Mouse (Mus musculus): Measurements from ENCODE around the gene Slc13a3. TPM values are rescaled to one million over a fixed set of nuclear protein-coding genes. Genes with fewer than 3 reads are reported as not detected.

Slc13a3 gene
- polyA plus RNA-seq, 1 experiment from 2014 or later: 5.9 TPM

GRCm38 (mm10) chr2:165367868-165368439, 105.1 kb downstream of the Slc13a3 start:
- Histone ChIP-seq H3K9me3 (ENCODE audit: control insufficient read depth, low read length) (no peaks in the 10 kb centered on the region), H3K36me3 (replicated peaks; ENCODE audit: control insufficient read depth, insufficient read depth) (no peaks in the 10 kb centered on the region), H3K4me2 (replicated peaks) (peak overlapping the region; percentile 68), H3K4me1 (replicated peaks; ENCODE audit: control insufficient read depth, insufficient read depth, low read length) (peaks cover 17% of the 10 kb centered on the region), H3K4me3 (replicated peaks; ENCODE audit: low read length) (peak overlapping the region; percentile 57), H3K27me3 (ENCODE audit: control insufficient read depth, insufficient read depth, low read length) (no peaks in the 10 kb centered on the region), H3K9ac (peak overlapping the region; percentile 83), H3K27ac (peak overlapping the region; percentile 84)
- under 1% methylated on average over 13 of the region's 13 CpGs for WGBS
- ATAC-seq (ENCODE audit: low FRiP score) (peak; percentile 40; the same call in 1 of the 2 replicates), DNase-seq (ENCODE audit: low spot score) (peak; percentile 56)

- H3K4me1 ChIP-seq (replicated peaks; ENCODE audit: control insufficient read depth, insufficient read depth, low read length): peaks cover 17% of the 10 kb centered on the region
- no peaks in the 10 kb centered on the region for H3K36me3 ChIP-seq (replicated peaks; ENCODE audit: control insufficient read depth, insufficient read depth)
- ATAC-seq (ENCODE audit: low FRiP score): 0 out of 2 replicates have a peak, but pooled peaks have one; percentile 13
- 3% methylated on average over 5 of the region's 8 CpGs for WGBS
- no peak overlapping the region for H3K27ac ChIP-seq
- peak overlapping the region; percentile 68 for H3K4me2 ChIP-seq (replicated peaks)
- no peak for DNase-seq (ENCODE audit: low spot score)
- H3K9me3 ChIP-seq (ENCODE audit: control insufficient read depth, low read length): no peaks in the 10 kb centered on the region
- H3K4me3 ChIP-seq (replicated peaks; ENCODE audit: low read length): 0 out of 2 replicates have a peak overlapping the region, but pooled peaks have one; percentile 57
- no peak overlapping the region for H3K9ac ChIP-seq
- H3K27me3 ChIP-seq (ENCODE audit: control insufficient read depth, insufficient read depth, low read length): no peaks in the 10 kb centered on the region
Observed at GRCm38 (mm10) chr2:165367047-165367520, 105.9 kb downstream of the Slc13a3 start.

GRCm38 (mm10) chr2:165364334-165365091, 108.5 kb downstream of the Slc13a3 start:
- Histone ChIP-seq H3K27me3 (ENCODE audit: control insufficient read depth, insufficient read depth, low read length) (no peaks in the 10 kb centered on the region), H3K9ac (no peak overlapping the region), H3K4me2 (replicated peaks) (peak overlapping the region; percentile 29; the same call in 1 of the 2 replicates), H3K4me3 (replicated peaks; ENCODE audit: low read length) (no peak overlapping the region), H3K4me1 (replicated peaks; ENCODE audit: control insufficient read depth, insufficient read depth, low read length) (peaks cover 17% of the 10 kb centered on the region), H3K36me3 (replicated peaks; ENCODE audit: control insufficient read depth, insufficient read depth) (peaks cover 2% of the 10 kb centered on the region; the same call in 1 of the 2 replicates), H3K27ac (no peak overlapping the region), H3K9me3 (ENCODE audit: control insufficient read depth, low read length) (no peaks in the 10 kb centered on the region)
- 15% methylated on average over 21 of the region's 21 CpGs for WGBS
- DNase-seq (ENCODE audit: low spot score) (peak; percentile 79), ATAC-seq (ENCODE audit: low FRiP score) (no peak)

GRCm38 (mm10) chr2:165363282-165363681, 109.7 kb downstream of the Slc13a3 start:
- Histone ChIP-seq H3K9me3 (ENCODE audit: control insufficient read depth, low read length) (no peaks in the 10 kb centered on the region), H3K4me3 (replicated peaks; ENCODE audit: low read length) (no peak overlapping the region), H3K36me3 (replicated peaks; ENCODE audit: control insufficient read depth, insufficient read depth) (peaks cover 6% of the 10 kb centered on the region; the same call in 1 of the 2 replicates), H3K27ac (no peak overlapping the region), H3K9ac (no peak overlapping the region), H3K4me1 (replicated peaks; ENCODE audit: control insufficient read depth, insufficient read depth, low read length) (peaks cover 12% of the 10 kb centered on the region), H3K4me2 (replicated peaks) (no peak overlapping the region), H3K27me3 (ENCODE audit: control insufficient read depth, insufficient read depth, low read length) (no peaks in the 10 kb centered on the region)
- 87% methylated on average over 6 of the region's 6 CpGs for WGBS
- DNase-seq (ENCODE audit: low spot score): no peak
- ATAC-seq (ENCODE audit: low FRiP score): no peak

GRCm38 (mm10) chr2:165360861-165361260, 112.2 kb downstream of the Slc13a3 start:
- Histone ChIP-seq H3K4me2 (replicated peaks) (no peak overlapping the region), H3K4me1 (replicated peaks; ENCODE audit: control insufficient read depth, insufficient read depth, low read length) (0 out of 2 replicates have a peak, but pooled peaks cover 3% of the 10 kb centered on the region), H3K4me3 (replicated peaks; ENCODE audit: low read length) (no peak overlapping the region), H3K9me3 (ENCODE audit: control insufficient read depth, low read length) (no peaks in the 10 kb centered on the region), H3K27ac (no peak overlapping the region), H3K27me3 (ENCODE audit: control insufficient read depth, insufficient read depth, low read length) (no peaks in the 10 kb centered on the region), H3K36me3 (replicated peaks; ENCODE audit: control insufficient read depth, insufficient read depth) (peaks cover 6% of the 10 kb centered on the region; the same call in 1 of the 2 replicates), H3K9ac (no peak overlapping the region)
- peak; percentile 78; the same call in 1 of the 2 replicates for ATAC-seq (ENCODE audit: low FRiP score)
- DNase-seq (ENCODE audit: low spot score): peak; percentile 88
- WGBS: 0% methylated on average over 1 of the region's 1 CpGs

Other genes starting within 250 kb of the Slc13a3 start
- gene Cdh22, start 238.4 kb downstream of the Slc13a3 start, polyA plus RNA-seq (2014; fragmentation: Nextera tagmentation; extraction: Ambion mirVana): 12.4 and 15.4 TPM in 2 replicates
- 60.1 and 60.8 TPM in 2 replicates for gene Slc35c2, start 185.4 kb downstream of the Slc13a3 start, polyA plus RNA-seq (2014; fragmentation: Nextera tagmentation; extraction: Ambion mirVana)
- gene Elmo2, start 146.8 kb downstream of the Slc13a3 start, polyA plus RNA-seq (2014; fragmentation: Nextera tagmentation; extraction: Ambion mirVana): 99.7 and 100 TPM in 2 replicates
- 6.2 and 6.3 TPM in 2 replicates for gene Zfp663, start 104.5 kb downstream of the Slc13a3 start, polyA plus RNA-seq (2014; fragmentation: Nextera tagmentation; extraction: Ambion mirVana)
- 12.4 and 12.5 TPM in 2 replicates for gene Zfp334, start 85.0 kb downstream of the Slc13a3 start, polyA plus RNA-seq (2014; fragmentation: Nextera tagmentation; extraction: Ambion mirVana)
- not detected in 2 replicates for gene Ocstamp, start 72.8 kb downstream of the Slc13a3 start, polyA plus RNA-seq (2014; fragmentation: Nextera tagmentation; extraction: Ambion mirVana)
- 40.0 and 44.4 TPM in 2 replicates for gene Trp53rka, start 20.1 kb upstream of the Slc13a3 start, polyA plus RNA-seq (2014; fragmentation: Nextera tagmentation; extraction: Ambion mirVana)
- gene Slc2a10, start 30.6 kb upstream of the Slc13a3 start, polyA plus RNA-seq (2014; fragmentation: Nextera tagmentation; extraction: Ambion mirVana): 2.2 and 2.6 TPM in 2 replicates
- gene Eya2, start 121.8 kb upstream of the Slc13a3 start, polyA plus RNA-seq (2014; fragmentation: Nextera tagmentation; extraction: Ambion mirVana): 7.9 and 10.0 TPM in 2 replicates